Mouse (Mus musculus) hindbrain, postnatal 0 days (tissue): ENCODE results near the gene Wdr83. TPM values are rescaled to one million over a fixed set of nuclear protein-coding genes. Genes with fewer than 3 reads are reported as not detected.

ENCODE experiments used
- ATAC-seq: fragments of 200-750 bp; cut with Nextera tagmentation; 2 replicates; pipeline ENCODE4 v1.8.0; 2017; ENCODE audit warnings: mild to moderate bottlenecking, moderate TSS enrichment, moderate library complexity
- DNase-seq: peaks from one replicate; pipeline ENCODE4 v3.0.0-alpha.2; 2015; ENCODE audit warnings: low spot score
- H3K27ac ChIP-seq: fragments of 300-500 bp; sonication (generic); 2 replicates; pipeline ENCODE4 v1.5.1; 2014; ENCODE audit warnings: mild to moderate bottlenecking
- H3K27me3 ChIP-seq: fragments of 300-500 bp; sonication (generic); 2 replicates; pipeline ENCODE4 v1.6.1; 2014; ENCODE audit warnings: low read length, mixed read lengths; ENCODE audit not compliant: insufficient read depth
- H3K36me3 ChIP-seq: fragments of 300-500 bp; sonication (generic); 2 replicates; pipeline ENCODE4 v1.6.1; 2014; ENCODE audit warnings: low read length, mixed read lengths; ENCODE audit not compliant: insufficient read depth
- H3K4me1 ChIP-seq: fragments of 300-500 bp; sonication (generic); 2 replicates; pipeline ENCODE4 v1.6.1; 2014; ENCODE audit warnings: antibody characterized with exemption, low read length, mixed read lengths; ENCODE audit not compliant: insufficient read depth
- H3K4me2 ChIP-seq: fragments of 300-500 bp; sonication (generic); 2 replicates; pipeline ENCODE4 v1.6.1; 2014; ENCODE audit warnings: low read depth, mild to moderate bottlenecking, low read length, moderate library complexity, mixed read lengths
- H3K4me3 ChIP-seq: fragments of 300-500 bp; sonication (generic); 2 replicates; pipeline ENCODE4 v1.5.1; 2014; ENCODE audit warnings: low read length
- H3K9ac ChIP-seq: fragments of 300-500 bp; sonication (generic); replicated peaks from 2 replicates; pipeline ENCODE4 v1.6.1; 2014; ENCODE audit warnings: mild to moderate bottlenecking, low read length, moderate library complexity, mixed read lengths
- H3K9me3 ChIP-seq: fragments of 300-500 bp; sonication (generic); 2 replicates; pipeline ENCODE4 v1.6.1; 2016; ENCODE audit warnings: low read length, mixed read lengths
- CTCF ChIP-seq: IDR thresholded peaks from 2 replicates; pipeline ENCODE4 v1.5.1; 2016; ENCODE audit warnings: antibody characterized with exemption, control low read depth, low read depth
- WGBS: fragments of 180-500 bp; shearing (Covaris S2); extraction: QIAGEN DNeasy Blood & Tissue Kit; methylation state at CpG from one replicate; pipeline ENCODE4 v1.1.7; 2014; 5-methylcytosine and 5-hydroxymethylcytosine counted together
- polyA plus RNA-seq: library from polyadenylated mRNA; unstranded; fragments of >200 nt; fragmentation: Nextera tagmentation; extraction: Ambion mirVana; gene quantifications from 2 replicates; pipeline ENCODE4 v1.2.1, GENCODE M21; 2015
- total RNA-seq: library from RNA; depleted of rRNA; stranded (reverse); fragments of >200 nt; gene quantifications from 2 replicates; pipeline ENCODE4 v1.2.3, GENCODE M21; 2014

Gene Wdr83
- total and polyA plus RNA-seq, 2 experiments from 2014 or later: 21.4 to 38.6 TPM

DNA sequence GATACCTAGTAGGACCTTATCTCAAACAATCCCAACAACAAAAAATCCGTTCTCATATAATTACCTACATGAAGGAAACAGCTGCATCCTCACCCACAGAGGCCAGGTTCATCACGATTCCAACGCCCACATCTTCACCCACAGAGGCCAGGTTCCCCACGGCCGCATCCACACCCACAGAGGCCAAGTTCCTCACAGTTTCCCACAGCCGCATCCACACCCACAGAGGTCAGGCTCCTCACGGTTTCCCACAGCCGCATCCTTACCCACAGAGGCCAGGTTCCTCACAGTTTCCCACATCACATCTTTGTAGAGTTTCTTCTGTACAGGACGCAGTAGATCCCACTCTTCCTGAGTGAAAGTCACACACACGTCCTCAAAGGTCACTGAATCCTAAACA lies 32.1 kb upstream of the Wdr83 start:
- no peak overlapping the region for H3K27ac ChIP-seq
- no peaks in the 10 kb centered on the region for H3K4me1 ChIP-seq
- no peaks in the 10 kb centered on the region for H3K9me3 ChIP-seq
- no peaks in the 10 kb centered on the region for H3K27me3 ChIP-seq
- H3K4me2 ChIP-seq: no peak overlapping the region
- no peak overlapping the region for H3K9ac ChIP-seq
- DNase-seq (no peak), ATAC-seq (no peak)
- WGBS: 95% methylated on average over 10 of the region's 10 CpGs
- peaks cover 25% of the 10 kb centered on the region; the same call in 1 of the 2 replicates for H3K36me3 ChIP-seq
- no peak for TF ChIP-seq CTCF
- H3K4me3 ChIP-seq: no peak overlapping the region

DNA sequence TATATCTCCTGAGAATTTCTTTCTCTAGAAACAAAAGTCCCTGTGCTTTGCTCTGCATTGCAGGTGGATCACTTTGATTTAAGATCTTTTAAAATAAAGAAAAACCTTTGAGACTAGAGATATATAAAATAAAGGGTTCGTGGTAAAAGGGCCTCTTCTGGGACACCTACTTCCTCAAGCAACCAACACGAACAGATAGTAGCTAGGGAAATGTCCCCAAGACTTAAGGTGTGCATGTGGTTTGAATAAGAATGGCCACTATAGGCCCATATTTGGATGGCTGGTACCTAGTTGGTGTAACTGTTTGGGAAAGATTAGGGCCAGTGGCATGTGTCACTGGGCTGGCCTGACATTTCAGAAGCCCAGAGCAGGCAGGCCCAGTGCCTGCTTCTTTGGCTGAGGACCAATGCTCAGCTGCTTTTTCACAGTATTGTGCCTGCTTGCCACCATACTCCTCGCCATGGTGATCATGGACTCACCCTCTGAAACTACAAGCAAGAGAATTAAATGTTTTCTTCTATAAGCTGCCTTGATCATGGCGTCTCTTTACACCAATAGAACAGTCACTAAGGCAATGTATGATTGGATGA lies 19.1 kb upstream of the Wdr83 start:
- TF ChIP-seq CTCF: no peak
- DNase-seq (no peak), ATAC-seq (no peak)
- H3K27me3 ChIP-seq: no peaks in the 10 kb centered on the region
- peaks cover 27% of the 10 kb centered on the region for H3K36me3 ChIP-seq
- WGBS: 86% methylated on average over 4 of the region's 4 CpGs
- H3K4me1 ChIP-seq: no peaks in the 10 kb centered on the region
- no peak overlapping the region for H3K4me3 ChIP-seq
- no peak overlapping the region for H3K9ac ChIP-seq
- H3K27ac ChIP-seq: no peak overlapping the region
- no peaks in the 10 kb centered on the region for H3K9me3 ChIP-seq
- H3K4me2 ChIP-seq: no peak overlapping the region

DNA sequence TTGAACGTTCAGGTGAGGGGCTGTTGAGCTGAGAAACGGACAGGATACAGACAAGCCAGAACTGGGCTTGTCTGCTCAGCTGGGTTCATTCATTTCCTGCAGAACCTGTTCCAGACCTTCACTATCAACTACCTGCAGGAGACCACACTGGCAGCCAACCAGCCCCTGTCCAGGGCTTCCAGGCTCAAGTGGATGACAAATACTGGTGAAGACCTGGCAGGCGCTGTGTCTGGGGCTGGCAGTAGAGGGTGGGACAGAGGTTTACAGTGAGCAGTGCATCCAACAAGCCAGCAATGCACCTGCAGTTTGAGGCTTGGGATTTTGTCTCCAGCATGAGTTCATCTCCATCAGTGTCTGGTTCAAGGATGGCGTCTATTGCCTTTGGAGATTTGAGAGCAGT lies 15.7 kb upstream of the Wdr83 start:
- Histone ChIP-seq H3K9ac (no peak overlapping the region), H3K27ac (no peak overlapping the region), H3K4me3 (no peak overlapping the region), H3K27me3 (no peaks in the 10 kb centered on the region), H3K9me3 (no peaks in the 10 kb centered on the region), H3K4me2 (no peak overlapping the region), H3K4me1 (no peaks in the 10 kb centered on the region), H3K36me3 (peaks cover 30% of the 10 kb centered on the region)
- WGBS: 91% methylated on average over 4 of the region's 4 CpGs
- DNase-seq (no peak), ATAC-seq (no peak)
- no peak for TF ChIP-seq CTCF

DNA sequence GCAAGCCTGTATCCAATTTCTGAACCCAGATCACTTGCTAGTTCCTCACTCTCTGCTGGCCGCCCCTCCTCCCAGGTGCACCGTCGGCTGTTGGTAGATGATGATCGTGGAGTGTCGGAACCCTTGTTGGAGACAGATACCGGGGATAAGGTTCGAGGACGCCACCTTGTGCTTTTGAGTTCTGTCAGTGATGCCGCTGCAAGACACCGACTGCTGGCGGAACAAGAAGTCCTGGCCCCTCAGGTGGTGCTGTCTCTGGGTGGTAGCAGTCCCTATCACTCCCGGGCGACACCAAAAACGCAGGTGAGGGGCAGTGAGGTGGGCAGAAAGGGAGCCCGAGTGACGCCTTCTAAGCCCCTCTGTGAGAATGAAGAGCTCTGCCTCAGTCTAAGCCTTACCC lies 15.1 kb upstream of the Wdr83 start:
- no peaks in the 10 kb centered on the region for H3K27me3 ChIP-seq
- ATAC-seq (no peak), DNase-seq (no peak)
- H3K27ac ChIP-seq: no peak overlapping the region
- peaks cover 30% of the 10 kb centered on the region for H3K36me3 ChIP-seq
- no peaks in the 10 kb centered on the region for H3K9me3 ChIP-seq
- no peak overlapping the region for H3K4me2 ChIP-seq
- H3K9ac ChIP-seq: no peak overlapping the region
- no peak overlapping the region for H3K4me3 ChIP-seq
- 94% methylated on average over 16 of the region's 16 CpGs for whole genome bisulfite sequencing
- TF ChIP-seq CTCF: no peak
- no peaks in the 10 kb centered on the region for H3K4me1 ChIP-seq

DNA sequence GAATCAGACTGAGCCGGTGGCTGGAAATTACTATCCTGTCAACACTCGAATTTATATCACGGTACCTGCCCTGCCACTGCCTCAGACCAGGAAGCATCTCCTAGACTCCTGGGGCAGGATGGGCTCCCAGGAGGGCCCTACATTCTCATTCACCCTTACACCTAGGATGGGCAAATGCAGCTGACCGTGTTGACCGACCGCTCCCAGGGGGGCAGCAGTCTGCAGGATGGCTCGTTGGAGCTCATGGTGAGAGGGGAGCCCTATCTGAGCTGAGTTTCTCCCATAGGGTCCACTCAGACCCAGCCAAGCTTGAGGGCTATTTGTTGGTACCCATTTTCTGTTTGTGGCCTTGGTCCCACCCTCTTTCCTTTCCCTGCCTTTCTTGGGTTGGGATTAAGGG lies 14.5 kb upstream of the Wdr83 start:
- no peak for DNase-seq
- H3K9ac ChIP-seq: no peak overlapping the region
- 94% methylated on average over 7 of the region's 7 CpGs for WGBS
- no peak overlapping the region for H3K4me3 ChIP-seq
- H3K9me3 ChIP-seq: no peaks in the 10 kb centered on the region
- ATAC-seq: no peak
- H3K4me2 ChIP-seq: no peak overlapping the region
- H3K27ac ChIP-seq: no peak overlapping the region
- H3K27me3 ChIP-seq: no peaks in the 10 kb centered on the region
- peaks cover 30% of the 10 kb centered on the region for H3K36me3 ChIP-seq
- H3K4me1 ChIP-seq: no peaks in the 10 kb centered on the region
- no peak for TF ChIP-seq CTCF

DNA sequence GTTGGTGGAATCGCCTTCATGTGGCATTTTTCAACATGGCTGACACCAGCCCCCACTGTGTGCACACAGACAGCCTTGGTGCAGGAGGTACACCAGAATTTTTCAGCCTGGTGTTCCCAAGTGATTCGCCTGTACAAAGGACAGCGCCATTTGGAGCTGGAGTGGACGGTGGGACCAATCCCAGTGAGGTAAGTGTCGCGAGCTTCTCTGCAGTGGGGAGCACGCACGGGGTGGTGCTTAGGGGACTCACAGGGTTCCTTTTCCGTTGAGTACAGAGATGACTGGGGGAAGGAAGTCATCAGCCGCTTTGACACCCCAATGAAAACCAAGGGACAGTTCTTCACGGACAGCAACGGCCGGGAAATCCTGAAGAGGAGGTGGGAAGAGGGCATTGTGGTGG lies 13.9 kb upstream of the Wdr83 start:
- Histone ChIP-seq H3K9me3 (no peaks in the 10 kb centered on the region), H3K27me3 (no peaks in the 10 kb centered on the region), H3K36me3 (peaks cover 30% of the 10 kb centered on the region), H3K4me3 (no peak overlapping the region), H3K4me1 (no peaks in the 10 kb centered on the region), H3K9ac (no peak overlapping the region), H3K27ac (no peak overlapping the region), H3K4me2 (no peak overlapping the region)
- no peak for TF ChIP-seq CTCF
- ATAC-seq: no peak
- no peak for DNase-seq
- 92% methylated on average over 13 of the region's 13 CpGs for WGBS

DNA sequence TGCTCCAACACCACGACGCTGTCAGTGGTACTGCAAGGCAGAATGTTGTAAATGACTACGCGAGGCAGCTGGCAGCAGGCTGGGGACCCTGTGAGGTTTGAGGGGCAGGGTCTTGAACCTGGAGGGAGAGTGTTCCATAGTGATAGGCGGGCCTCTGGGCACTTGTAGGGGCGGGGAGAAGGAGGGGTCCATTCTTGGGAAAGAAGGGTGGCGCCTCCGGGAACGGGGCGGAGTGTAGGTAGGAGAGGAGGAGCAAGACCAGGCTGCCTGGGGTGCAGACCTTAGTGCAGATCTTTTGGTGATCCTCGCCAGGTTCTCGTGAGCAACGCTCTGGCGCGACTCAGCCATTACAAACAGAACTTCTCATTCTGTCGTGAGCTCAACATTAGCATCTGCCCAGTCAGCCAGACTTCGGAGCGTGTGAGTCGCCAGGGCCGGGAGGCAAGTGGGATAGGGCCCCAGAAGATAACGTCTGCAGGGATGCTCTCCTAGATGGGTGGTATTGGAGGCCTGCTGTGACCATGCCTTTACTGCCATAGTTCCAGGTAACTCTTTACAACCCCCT lies 10.5 kb upstream of the Wdr83 start:
- 36% methylated on average over 21 of the region's 21 CpGs for WGBS
- no peak overlapping the region for H3K4me2 ChIP-seq
- no peak overlapping the region for H3K9ac ChIP-seq
- no peaks in the 10 kb centered on the region for H3K27me3 ChIP-seq
- no peak for DNase-seq
- H3K4me1 ChIP-seq: no peaks in the 10 kb centered on the region
- no peak for TF ChIP-seq CTCF
- H3K36me3 ChIP-seq: peaks cover 23% of the 10 kb centered on the region
- no peak overlapping the region for H3K27ac ChIP-seq
- H3K9me3 ChIP-seq: no peaks in the 10 kb centered on the region
- no peak; the same call in 1 of the 2 replicates for ATAC-seq
- H3K4me3 ChIP-seq: no peak overlapping the region
